Mouse (Mus musculus) ES-E14 (cell line): Measurements from ENCODE around the gene Cxcl9. TPM values are rescaled to one million over a fixed set of nuclear protein-coding genes. Genes with fewer than 3 reads are reported as not detected.

Source experiments
- DNase-seq: peaks from one replicate; pipeline ENCODE4 v3.0.0-alpha.2; 2013; ENCODE audit warnings: low read depth, low spot score
- H3K27ac ChIP-seq: 2 replicates; pipeline ENCODE4 v1.5.1; 2012; ENCODE audit warnings: low read depth, mild to moderate bottlenecking, low read length, moderate library complexity, mixed read lengths; ENCODE audit not compliant: poor library complexity, insufficient read depth, severe bottlenecking
- H3K36me3 ChIP-seq: 2 replicates; pipeline ENCODE4 v1.6.1; 2012; ENCODE audit warnings: mild to moderate bottlenecking, low read length, moderate library complexity, mixed read lengths; ENCODE audit not compliant: control insufficient read depth, poor library complexity, insufficient read depth, severe bottlenecking
- H3K4me1 ChIP-seq, 2 experiments: fragments of 150-350 bp in 1 of 2; sonication (generic) in 1 of 2; 2 replicates each; pipeline ENCODE4 v1.6.1; 2012; ENCODE audit warnings: low read length in 2 of 2, mild to moderate bottlenecking in 1 of 2, mixed read lengths in 1 of 2; ENCODE audit not compliant: control insufficient read depth in 2 of 2, insufficient read depth in 2 of 2, poor library complexity in 1 of 2
- H3K4me3 ChIP-seq, 2 experiments: fragments of 150-350 bp in 1 of 2; sonication (generic) in 1 of 2; 2 replicates each; pipeline ENCODE4 v1.5.1; 2012; ENCODE audit warnings: low read length in 2 of 2, low read depth in 1 of 2, mild to moderate bottlenecking in 1 of 2, mixed read lengths in 1 of 2; ENCODE audit not compliant: insufficient read depth in 1 of 2, poor library complexity in 1 of 2, severe bottlenecking in 1 of 2
- H3K9ac ChIP-seq: 2 replicates; pipeline ENCODE4 v1.6.1; 2012; ENCODE audit warnings: low read depth, mild to moderate bottlenecking, low read length, mixed read lengths; ENCODE audit not compliant: poor library complexity, insufficient read depth, severe bottlenecking
- H3K9me3 ChIP-seq: fragments of 150-350 bp; sonication (generic); 2 replicates; pipeline ENCODE4 v1.6.1; 2012; ENCODE audit warnings: low read depth, mild to moderate bottlenecking, low read length; ENCODE audit not compliant: control insufficient read depth, insufficient read depth
- CHD2 ChIP-seq: IDR thresholded peaks from 2 replicates; pipeline ENCODE4 v1.6.1; 2014; ENCODE audit warnings: mild to moderate bottlenecking, low read depth, low read length, inconsistent platforms
- HCFC1 ChIP-seq: IDR thresholded peaks from 2 replicates; pipeline ENCODE4 v1.6.1; 2012; ENCODE audit warnings: low read length, inconsistent platforms, borderline replicate concordance; ENCODE audit not compliant: insufficient read depth
- MAFK ChIP-seq: IDR thresholded peaks from 2 replicates; pipeline ENCODE4 v1.6.1; 2014; ENCODE audit warnings: mild to moderate bottlenecking, low read depth, low read length, inconsistent platforms; ENCODE audit not compliant: insufficient read depth
- ZC3H11A ChIP-seq: IDR thresholded peaks from 2 replicates; pipeline ENCODE4 v1.6.1; 2012; ENCODE audit warnings: low read depth, mild to moderate bottlenecking, inconsistent platforms, low read length, borderline replicate concordance
- ZNF384 ChIP-seq: IDR thresholded peaks from 2 replicates; pipeline ENCODE4 v1.6.1; 2012; ENCODE audit warnings: low read depth, low read length, inconsistent platforms
- in situ Hi-C, 2 experiments: fragments of 600-800 bp; cut with MboI; formaldehyde crosslinking; loops; one replicate each; pipeline ENCODE4 v1.15.1; 2025; ENCODE audit warnings: low sequenced_read_pairs in 2 of 2, inconsistent platforms in 1 of 2; ENCODE audit not compliant: unreplicated experiment in 2 of 2
- total RNA-seq: library from RNA; depleted of rRNA; stranded (reverse); fragments of 300-350 nt; gene quantifications from 2 replicates; pipeline ENCODE4 v1.2.3, GENCODE M21; 2012

Cxcl9 gene
- total RNA-seq, 1 experiment, result not detected

GRCm38 (mm10) chr5:92323264-92323663 lies 4.6 kb downstream of the Cxcl9 start:
- Histone ChIP-seq H3K9me3 (0 out of 2 replicates have a peak, but pooled peaks cover 2% of the 10 kb centered on the region), H3K27ac (no peak overlapping the region), H3K36me3 (no peaks in the 10 kb centered on the region), H3K9ac (no peak overlapping the region), H3K4me3 (no peak overlapping the region), H3K4me1 (no peaks in the 10 kb centered on the region)
- DNase-seq, result no peak
- in situ Hi-C loops, result no loop called here
- TF ChIP-seq ZNF384 (no peak), MAFK (no peak), CHD2 (no peak), ZC3H11A (no peak)

- in situ Hi-C loops, result no loop called here
- H3K9me3 ChIP-seq, result 0 out of 2 replicates have a peak, but pooled peaks cover 2% of the 10 kb centered on the region
- TF ChIP-seq CHD2, result no peak
- no peak for TF ChIP-seq ZNF384
- no peak for TF ChIP-seq HCFC1
- TF ChIP-seq MAFK, result no peak
- TF ChIP-seq ZC3H11A, result no peak
- H3K36me3 ChIP-seq, result no peaks in the 10 kb centered on the region
- H3K27ac ChIP-seq, result no peak overlapping the region
- no peak for DNase-seq
- H3K4me3 ChIP-seq, result no peak overlapping the region
- no peak overlapping the region for H3K9ac ChIP-seq
- H3K4me1 ChIP-seq, result no peaks in the 10 kb centered on the region
These were observed 5.3 kb downstream of the Cxcl9 start for GRCm38 (mm10) chr5:92322612-92323011.

- no peak for DNase-seq
- 0 out of 2 replicates have a peak, but pooled peaks cover 2% of the 10 kb centered on the region for H3K9me3 ChIP-seq
- in situ Hi-C loops, result no loop called here
These were observed 6.1 kb downstream of the Cxcl9 start for GRCm38 (mm10) chr5:92321631-92322400.

GRCm38 (mm10) chr5:92318596-92318995 lies 9.3 kb downstream of the Cxcl9 start:
- H3K4me3 ChIP-seq, result no peak overlapping the region
- H3K9me3 ChIP-seq, result 0 out of 2 replicates have a peak, but pooled peaks cover 2% of the 10 kb centered on the region
- H3K9ac ChIP-seq, result no peak overlapping the region
- no peak overlapping the region for H3K27ac ChIP-seq
- DNase-seq, result no peak
- H3K36me3 ChIP-seq, result no peaks in the 10 kb centered on the region
- no peaks in the 10 kb centered on the region for H3K4me1 ChIP-seq
- in situ Hi-C loops, result no loop called here
- TF ChIP-seq MAFK (no peak), ZNF384 (no peak), ZC3H11A (no peak), HCFC1 (no peak), CHD2 (no peak)

More at GRCm38 (mm10) chr5:92321631-92322400, 6.1 kb downstream of the Cxcl9 start:
- Histone ChIP-seq H3K4me3 (no peak overlapping the region), H3K9ac (no peak overlapping the region), H3K36me3 (no peaks in the 10 kb centered on the region), H3K4me1 (no peaks in the 10 kb centered on the region), H3K27ac (no peak overlapping the region)
- TF ChIP-seq ZNF384 (no peak), MAFK (no peak), CHD2 (no peak), HCFC1 (no peak), ZC3H11A (no peak)
